Mouse (Mus musculus): ENCODE measurements at regions not wholly inside any gene's neighbourhood (a gene's known extent, or its start where the extent isn't known, plus 50 kb on each side); places are given as distances from the start of the nearest gene placed in this dataset.

DNA sequence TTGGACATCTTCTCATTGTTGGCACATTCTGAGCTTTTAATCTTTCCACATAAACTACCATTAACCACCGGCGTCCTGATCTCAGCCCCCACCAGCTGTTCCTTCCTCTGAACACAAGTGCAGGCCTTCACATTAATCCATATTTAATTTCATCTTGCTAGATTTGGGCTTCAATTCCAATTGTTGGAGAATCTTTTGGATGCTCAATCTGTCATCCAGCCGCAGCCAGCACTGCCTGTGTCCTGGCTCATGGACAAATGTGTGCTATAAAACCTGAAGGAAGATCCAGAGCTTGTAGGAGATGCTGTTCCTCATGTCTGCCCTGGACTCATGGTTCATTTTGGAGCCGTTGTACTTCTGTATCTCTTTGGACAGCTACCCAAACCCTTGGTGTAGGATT is 77.1 kb upstream of the Hs3st2 start:
- Histone ChIP-seq H3K4me1 (ENCODE audit: insufficient read depth, low read length) (no peaks in the 10 kb centered on the region), H3K27me3 (ENCODE audit: insufficient read depth, low read length) (no peaks in the 10 kb centered on the region), H3K9ac (replicated peaks; ENCODE audit: low read length, poor library complexity, severe bottlenecking) (no peak overlapping the region), H3K9me3 (ENCODE audit: low read length) (no peaks in the 10 kb centered on the region), H3K36me3 (ENCODE audit: insufficient read depth, low read length) (no peaks in the 10 kb centered on the region), H3K4me3 (ENCODE audit: low read depth, low read length) (no peak overlapping the region), H3K27ac (ENCODE audit: low read depth, low read length) (no peak overlapping the region), H3K4me2 (ENCODE audit: low read depth, low read length, poor library complexity, severe bottlenecking) (no peak overlapping the region)
- no peak for TF ChIP-seq CTCF (IDR thresholded peaks at IDR 0.05)
- no peak for ATAC-seq (ENCODE audit: low FRiP score)
- WGBS, result 79% methylated on average over 4 of the region's 4 CpGs
- DNase-seq (ENCODE audit: low spot score), result peak; percentile 37

DNA sequence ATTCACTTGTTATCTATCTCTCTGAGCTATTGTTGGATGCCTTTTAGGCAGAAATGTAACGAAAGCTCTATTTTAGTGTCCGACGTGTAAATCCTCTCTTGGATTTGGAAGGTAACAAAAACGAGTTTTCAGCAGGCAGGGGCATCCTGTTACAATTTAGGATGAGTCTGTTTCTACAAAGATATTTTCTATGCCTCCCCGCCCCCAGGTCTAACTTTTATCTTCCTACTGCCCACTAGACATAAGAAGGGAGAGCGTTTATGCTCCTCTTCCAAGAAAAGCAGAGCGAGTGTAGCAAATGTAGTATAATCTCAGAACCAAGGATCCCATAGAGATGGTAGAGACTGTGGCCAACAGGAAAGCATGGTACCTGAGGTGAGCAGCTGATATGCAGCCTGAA is 62.4 kb upstream of the Hs3st2 start:
- DNase-seq (ENCODE audit: low spot score) (no peak), ATAC-seq (ENCODE audit: low FRiP score) (no peak)
- no peak overlapping the region for H3K9ac ChIP-seq (replicated peaks; ENCODE audit: low read length, poor library complexity, severe bottlenecking)
- no peaks in the 10 kb centered on the region for H3K27me3 ChIP-seq (ENCODE audit: insufficient read depth, low read length)
- WGBS, result 81% methylated on average over 7 of the region's 7 CpGs
- no peak overlapping the region for H3K4me2 ChIP-seq (ENCODE audit: low read depth, low read length, poor library complexity, severe bottlenecking)
- no peak for TF ChIP-seq CTCF (IDR thresholded peaks at IDR 0.05)
- no peaks in the 10 kb centered on the region for H3K4me1 ChIP-seq (ENCODE audit: insufficient read depth, low read length)
- no peak overlapping the region for H3K27ac ChIP-seq (ENCODE audit: low read depth, low read length)
- H3K36me3 ChIP-seq (ENCODE audit: insufficient read depth, low read length), result no peaks in the 10 kb centered on the region
- no peaks in the 10 kb centered on the region for H3K9me3 ChIP-seq (ENCODE audit: low read length)
- no peak overlapping the region for H3K4me3 ChIP-seq (ENCODE audit: low read depth, low read length)

DNA sequence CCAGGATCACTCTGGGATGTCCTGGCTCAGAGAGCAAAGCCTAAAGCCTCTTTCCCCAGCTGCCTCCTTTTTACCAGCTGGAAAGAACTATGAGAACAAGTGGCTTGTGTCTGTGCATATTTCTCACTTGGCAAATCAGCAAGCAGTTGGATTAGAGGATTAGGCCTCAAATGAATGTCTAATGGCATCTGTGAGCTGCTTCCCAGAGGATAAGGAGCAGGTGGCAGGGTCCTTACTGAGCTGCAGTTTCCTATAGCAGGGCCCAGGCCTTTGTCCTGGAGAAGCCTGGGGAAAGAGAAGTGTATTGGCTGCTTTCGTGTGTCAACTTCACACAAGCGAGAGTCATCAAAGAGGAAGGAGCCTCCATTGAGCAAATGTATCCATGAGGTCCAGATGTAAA is 59.1 kb upstream of the Hs3st2 start:
- Histone ChIP-seq H3K4me2 (ENCODE audit: low read depth, low read length, poor library complexity, severe bottlenecking) (no peak overlapping the region), H3K36me3 (ENCODE audit: insufficient read depth, low read length) (no peaks in the 10 kb centered on the region), H3K9me3 (ENCODE audit: low read length) (no peaks in the 10 kb centered on the region), H3K27me3 (ENCODE audit: insufficient read depth, low read length) (no peaks in the 10 kb centered on the region), H3K4me1 (ENCODE audit: insufficient read depth, low read length) (no peaks in the 10 kb centered on the region), H3K4me3 (ENCODE audit: low read depth, low read length) (no peak overlapping the region), H3K9ac (replicated peaks; ENCODE audit: low read length, poor library complexity, severe bottlenecking) (no peak overlapping the region), H3K27ac (ENCODE audit: low read depth, low read length) (no peak overlapping the region)
- no peak for TF ChIP-seq CTCF (IDR thresholded peaks at IDR 0.05)
- ATAC-seq (ENCODE audit: low FRiP score), result no peak
- WGBS, result 29% methylated on average over 2 of the region's 2 CpGs
- peak; percentile 40 for DNase-seq (ENCODE audit: low spot score)

DNA sequence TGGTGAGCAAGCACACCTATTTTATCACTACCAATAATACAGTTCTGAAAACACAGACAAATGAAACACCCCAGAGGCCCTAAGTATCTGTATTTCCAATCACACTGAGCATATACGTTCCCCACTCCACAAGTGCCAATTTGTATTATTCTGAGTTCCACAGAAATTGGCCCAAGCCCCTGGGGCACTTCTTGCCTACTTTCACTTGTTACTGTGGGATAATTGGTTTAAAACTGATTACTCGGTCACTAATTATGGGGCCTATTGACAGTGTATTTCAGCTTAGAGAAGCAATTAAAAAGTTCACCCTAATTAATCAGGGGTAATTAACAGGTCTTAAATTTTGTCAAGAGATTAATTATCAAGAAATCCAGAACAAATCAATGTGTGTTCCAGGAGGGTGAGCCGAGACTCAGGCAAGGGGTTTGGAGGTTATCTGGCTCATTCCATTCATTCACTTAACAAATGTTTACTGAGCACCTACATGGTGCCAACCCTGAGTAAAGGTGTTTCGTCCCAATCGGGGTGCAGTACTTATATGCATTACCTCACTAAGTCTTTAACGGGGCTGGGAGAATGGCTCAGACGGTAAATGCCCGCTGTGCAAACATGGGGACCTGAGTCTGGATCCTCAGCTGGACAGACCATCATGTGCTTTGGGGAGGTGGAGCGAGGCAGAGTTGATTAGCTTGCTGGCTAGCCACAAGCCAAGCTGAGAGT is 56.1 kb upstream of the Hs3st2 start:
- WGBS, result 83% methylated on average over 9 of the region's 9 CpGs
- no peaks in the 10 kb centered on the region for H3K27me3 ChIP-seq (ENCODE audit: insufficient read depth, low read length)
- peaks cover 4% of the 10 kb centered on the region; the same call in 1 of the 2 replicates for H3K4me1 ChIP-seq (ENCODE audit: insufficient read depth, low read length)

DNA sequence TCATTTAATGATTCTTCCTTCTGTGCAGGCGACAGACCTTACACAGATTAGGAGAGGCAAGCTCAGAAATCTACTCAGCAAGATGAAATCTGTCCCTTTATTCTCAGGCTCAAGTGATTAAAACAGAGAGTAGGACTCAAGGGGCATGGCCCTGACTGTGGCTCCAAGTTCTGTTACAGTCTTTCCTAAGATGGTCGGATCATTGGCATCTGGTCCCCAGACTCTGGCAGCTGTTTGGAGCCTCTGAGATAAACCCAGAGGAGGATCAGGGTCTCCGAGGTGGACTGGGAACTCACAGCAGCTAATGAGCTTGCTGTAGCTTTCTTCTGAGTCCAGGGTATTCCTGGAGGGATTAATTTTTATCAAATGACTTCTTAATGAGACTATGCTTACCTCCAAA is 51.7 kb upstream of the Hs3st2 start:
- ATAC-seq (ENCODE audit: low FRiP score) (no peak), DNase-seq (ENCODE audit: low spot score) (no peak)
- Histone ChIP-seq H3K9me3 (ENCODE audit: low read length) (no peaks in the 10 kb centered on the region), H3K27me3 (ENCODE audit: insufficient read depth, low read length) (no peaks in the 10 kb centered on the region), H3K27ac (ENCODE audit: low read depth, low read length) (no peak overlapping the region), H3K4me3 (ENCODE audit: low read depth, low read length) (no peak overlapping the region), H3K4me1 (ENCODE audit: insufficient read depth, low read length) (peaks cover 4% of the 10 kb centered on the region; the same call in 1 of the 2 replicates), H3K36me3 (ENCODE audit: insufficient read depth, low read length) (no peaks in the 10 kb centered on the region), H3K4me2 (ENCODE audit: low read depth, low read length, poor library complexity, severe bottlenecking) (no peak overlapping the region), H3K9ac (replicated peaks; ENCODE audit: low read length, poor library complexity, severe bottlenecking) (no peak overlapping the region)
- TF ChIP-seq CTCF (IDR thresholded peaks at IDR 0.05), result no peak
- whole genome bisulfite sequencing, result 30% methylated on average over 3 of the region's 3 CpGs

More for the DNA sequence above, 56.1 kb upstream of the Hs3st2 start:
- Histone ChIP-seq H3K4me2 (ENCODE audit: low read depth, low read length, poor library complexity, severe bottlenecking) (no peak overlapping the region), H3K27ac (ENCODE audit: low read depth, low read length) (no peak overlapping the region), H3K9ac (replicated peaks; ENCODE audit: low read length, poor library complexity, severe bottlenecking) (no peak overlapping the region), H3K9me3 (ENCODE audit: low read length) (no peaks in the 10 kb centered on the region), H3K36me3 (ENCODE audit: insufficient read depth, low read length) (no peaks in the 10 kb centered on the region), H3K4me3 (ENCODE audit: low read depth, low read length) (no peak overlapping the region)
- peak; percentile 42 for DNase-seq (ENCODE audit: low spot score)
- TF ChIP-seq CTCF (IDR thresholded peaks at IDR 0.05), result no peak
- no peak for ATAC-seq (ENCODE audit: low FRiP score)
